Mouse (Mus musculus): ENCODE data around the gene Camkmt. TPM values are rescaled to one million over a fixed set of nuclear protein-coding genes. Genes with fewer than 3 reads are reported as not detected.
A peak's percentile ranks its signal among the peaks of the same experiment; 100 is the strongest.

The Camkmt gene
- polyA plus RNA-seq, 1 experiment = 4.8 TPM

DNA sequence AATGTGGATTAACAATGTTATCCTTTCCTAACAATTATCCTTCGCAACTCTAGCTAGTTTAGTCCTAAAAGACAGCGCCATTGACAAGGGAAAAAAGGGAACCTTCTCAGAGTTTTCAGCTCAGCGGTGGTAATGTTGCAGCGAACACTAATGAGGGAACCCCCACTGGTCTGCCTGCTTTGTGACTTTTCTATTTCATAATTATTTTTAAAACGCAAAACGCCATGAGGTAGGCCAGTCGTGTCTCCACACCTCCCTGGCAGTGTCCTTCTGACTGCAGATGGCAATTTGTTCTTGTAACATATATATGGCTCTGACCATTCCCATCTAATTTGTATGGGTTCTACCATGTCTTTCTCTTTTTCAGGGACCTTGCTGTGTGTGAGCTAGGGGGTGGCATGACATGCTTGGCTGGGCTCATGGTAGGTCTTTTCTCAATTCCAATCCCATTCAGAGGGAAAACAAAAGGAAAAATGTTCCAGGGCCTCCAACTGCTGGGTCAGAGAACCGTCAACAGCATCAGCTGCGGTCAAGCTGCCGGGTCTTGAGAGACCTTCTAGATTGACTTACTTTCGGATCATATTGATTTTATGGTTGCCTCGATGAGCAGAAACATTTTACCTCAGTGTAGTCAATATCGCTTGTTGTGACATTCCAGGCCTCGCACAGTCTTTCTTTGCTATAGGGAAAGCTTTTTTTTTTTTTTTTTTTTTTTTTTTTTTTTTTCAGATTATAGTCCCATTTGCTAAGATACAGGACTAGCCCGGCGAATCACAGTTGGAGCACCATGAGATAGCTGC is 302.9 kb downstream of the Camkmt start:
- H3K4me1 ChIP-seq (ENCODE audit: control insufficient read depth, insufficient read depth, low read length) = peaks cover 4% of the 10 kb centered on the region; the same call in 1 of the 2 replicates
- no peak overlapping the region for H3K4me3 ChIP-seq (ENCODE audit: control insufficient read depth, low read depth, low read length)
- no peaks in the 10 kb centered on the region for H3K27me3 ChIP-seq (ENCODE audit: control insufficient read depth, insufficient read depth, low read length)
- no peaks in the 10 kb centered on the region for H3K36me3 ChIP-seq (ENCODE audit: control insufficient read depth, insufficient read depth, low read length)
- TF ChIP-seq CTCF (IDR thresholded peaks at IDR 0.05; ENCODE audit: control insufficient read depth, insufficient read depth, insufficient replicate concordance, low read depth, low read length) (no peak), POLR2A (IDR thresholded peaks at IDR 0.05; ENCODE audit: control insufficient read depth, low read depth, low read length) (no peak)
- H3K27ac ChIP-seq (ENCODE audit: control insufficient read depth, insufficient read depth, low read depth, low read length) = no peak overlapping the region

GRCm38 (mm10) chr17:85393891-85394321 is 303.6 kb downstream of the Camkmt start:
- Histone ChIP-seq H3K4me1 (ENCODE audit: control insufficient read depth, insufficient read depth, low read length) (peaks cover 4% of the 10 kb centered on the region; the same call in 1 of the 2 replicates), H3K36me3 (ENCODE audit: control insufficient read depth, insufficient read depth, low read length) (no peaks in the 10 kb centered on the region), H3K27ac (ENCODE audit: control insufficient read depth, insufficient read depth, low read depth, low read length) (no peak overlapping the region), H3K27me3 (ENCODE audit: control insufficient read depth, insufficient read depth, low read length) (no peaks in the 10 kb centered on the region), H3K4me3 (ENCODE audit: control insufficient read depth, low read depth, low read length) (no peak overlapping the region)
- TF ChIP-seq CTCF (IDR thresholded peaks at IDR 0.05; ENCODE audit: control insufficient read depth, insufficient read depth, insufficient replicate concordance, low read depth, low read length) (no peak), POLR2A (IDR thresholded peaks at IDR 0.05; ENCODE audit: control insufficient read depth, low read depth, low read length) (no peak)

- Histone ChIP-seq H3K4me1 (ENCODE audit: control insufficient read depth, insufficient read depth, low read length) (no peaks in the 10 kb centered on the region), H3K4me3 (ENCODE audit: control insufficient read depth, low read depth, low read length) (no peak overlapping the region), H3K27me3 (ENCODE audit: control insufficient read depth, insufficient read depth, low read length) (no peaks in the 10 kb centered on the region), H3K27ac (ENCODE audit: control insufficient read depth, insufficient read depth, low read depth, low read length) (no peak overlapping the region), H3K36me3 (ENCODE audit: control insufficient read depth, insufficient read depth, low read length) (no peaks in the 10 kb centered on the region)
- TF ChIP-seq CTCF (IDR thresholded peaks at IDR 0.05; ENCODE audit: control insufficient read depth, insufficient read depth, insufficient replicate concordance, low read depth, low read length) (no peak), POLR2A (IDR thresholded peaks at IDR 0.05; ENCODE audit: control insufficient read depth, low read depth, low read length) (no peak)
These were observed 305.1 kb downstream of the Camkmt start for GRCm38 (mm10) chr17:85395502-85395901.

- H3K4me1 ChIP-seq (ENCODE audit: control insufficient read depth, insufficient read depth, low read length) = no peaks in the 10 kb centered on the region
- H3K27ac ChIP-seq (ENCODE audit: control insufficient read depth, insufficient read depth, low read depth, low read length) = no peak overlapping the region
- H3K27me3 ChIP-seq (ENCODE audit: control insufficient read depth, insufficient read depth, low read length) = no peaks in the 10 kb centered on the region
- no peak overlapping the region for H3K4me3 ChIP-seq (ENCODE audit: control insufficient read depth, low read depth, low read length)
- no peaks in the 10 kb centered on the region for H3K36me3 ChIP-seq (ENCODE audit: control insufficient read depth, insufficient read depth, low read length)
- TF ChIP-seq CTCF (IDR thresholded peaks at IDR 0.05; ENCODE audit: control insufficient read depth, insufficient read depth, insufficient replicate concordance, low read depth, low read length) (no peak), POLR2A (IDR thresholded peaks at IDR 0.05; ENCODE audit: control insufficient read depth, low read depth, low read length) (peak; percentile 35; the same call in 1 of the 2 replicates)
These were observed 310.4 kb downstream of the Camkmt start for GRCm38 (mm10) chr17:85400751-85401150.

DNA sequence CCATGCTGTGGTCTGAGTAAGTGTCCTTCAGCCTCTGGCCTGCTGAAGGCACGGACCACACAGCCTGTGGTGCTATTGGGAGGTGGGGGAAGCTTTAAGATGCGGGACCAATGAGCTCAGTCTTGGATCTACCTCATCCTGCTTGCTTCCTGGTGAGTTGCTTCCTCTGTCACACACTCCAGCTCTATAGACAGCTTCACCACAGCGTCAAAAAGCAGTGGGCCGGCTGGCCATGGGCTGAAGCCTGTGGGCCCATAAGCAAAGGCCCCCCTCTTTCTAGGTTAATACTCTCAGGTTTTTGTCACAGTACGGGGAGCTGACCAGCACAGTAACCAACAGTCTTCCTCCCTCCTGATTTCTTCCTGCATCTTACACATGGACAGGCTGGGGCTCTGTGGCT is 314.8 kb downstream of the Camkmt start:
- no peak overlapping the region for H3K4me3 ChIP-seq (ENCODE audit: control insufficient read depth, low read depth, low read length)
- no peaks in the 10 kb centered on the region for H3K4me1 ChIP-seq (ENCODE audit: control insufficient read depth, insufficient read depth, low read length)
- H3K27me3 ChIP-seq (ENCODE audit: control insufficient read depth, insufficient read depth, low read length) = no peaks in the 10 kb centered on the region
- no peaks in the 10 kb centered on the region for H3K36me3 ChIP-seq (ENCODE audit: control insufficient read depth, insufficient read depth, low read length)
- no peak overlapping the region for H3K27ac ChIP-seq (ENCODE audit: control insufficient read depth, insufficient read depth, low read depth, low read length)
- no peak for TF ChIP-seq CTCF (IDR thresholded peaks at IDR 0.05; ENCODE audit: control insufficient read depth, insufficient read depth, insufficient replicate concordance, low read depth, low read length)
- TF ChIP-seq POLR2A (IDR thresholded peaks at IDR 0.05; ENCODE audit: control insufficient read depth, low read depth, low read length) = no peak

- Histone ChIP-seq H3K4me1 (ENCODE audit: control insufficient read depth, insufficient read depth, low read length) (no peaks in the 10 kb centered on the region), H3K27me3 (ENCODE audit: control insufficient read depth, insufficient read depth, low read length) (no peaks in the 10 kb centered on the region), H3K4me3 (ENCODE audit: control insufficient read depth, low read depth, low read length) (no peak overlapping the region), H3K27ac (ENCODE audit: control insufficient read depth, insufficient read depth, low read depth, low read length) (no peak overlapping the region), H3K36me3 (ENCODE audit: control insufficient read depth, insufficient read depth, low read length) (no peaks in the 10 kb centered on the region)
- TF ChIP-seq CTCF (IDR thresholded peaks at IDR 0.05; ENCODE audit: control insufficient read depth, insufficient read depth, insufficient replicate concordance, low read depth, low read length) (no peak), POLR2A (IDR thresholded peaks at IDR 0.05; ENCODE audit: control insufficient read depth, low read depth, low read length) (no peak)
These were observed 315.8 kb downstream of the Camkmt start for GRCm38 (mm10) chr17:85406195-85406594.

- no peak overlapping the region for H3K4me3 ChIP-seq (ENCODE audit: control insufficient read depth, low read depth, low read length)
- no peak for TF ChIP-seq CTCF (IDR thresholded peaks at IDR 0.05; ENCODE audit: control insufficient read depth, insufficient read depth, insufficient replicate concordance, low read depth, low read length)
- no peak for TF ChIP-seq POLR2A (IDR thresholded peaks at IDR 0.05; ENCODE audit: control insufficient read depth, low read depth, low read length)
These were observed 338.5 kb downstream of the Camkmt start for GRCm38 (mm10) chr17:85428831-85429230.

More at GRCm38 (mm10) chr17:85428831-85429230, 338.5 kb downstream of the Camkmt start:
- Histone ChIP-seq H3K27me3 (ENCODE audit: control insufficient read depth, insufficient read depth, low read length) (no peaks in the 10 kb centered on the region), H3K27ac (ENCODE audit: control insufficient read depth, insufficient read depth, low read depth, low read length) (no peak overlapping the region), H3K4me1 (ENCODE audit: control insufficient read depth, insufficient read depth, low read length) (no peaks in the 10 kb centered on the region), H3K36me3 (ENCODE audit: control insufficient read depth, insufficient read depth, low read length) (no peaks in the 10 kb centered on the region)
